Mouse (Mus musculus) intestine, postnatal 0 days (tissue): Measurements from ENCODE around the gene Dctn3. TPM values are rescaled to one million over a fixed set of nuclear protein-coding genes. Genes with fewer than 3 reads are reported as not detected.
"Not testable (repeated sequence)": the region's sequence is repeated elsewhere in the genome, so short reads cannot be mapped to it uniquely, and the experiment has no call there.

Experiments used
- ATAC-seq: fragments of 200-750 bp; cut with Nextera tagmentation; 2 replicates; pipeline ENCODE4 v1.8.0; 2017; ENCODE audit warnings: mild to moderate bottlenecking, moderate TSS enrichment, moderate library complexity
- H3K27ac ChIP-seq: fragments of 300-500 bp; sonication (generic); 2 replicates; pipeline ENCODE4 v1.5.1; 2014; ENCODE audit warnings: mild to moderate bottlenecking, low read depth, low read length, moderate library complexity
- H3K27me3 ChIP-seq: fragments of 300-500 bp; sonication (generic); replicated peaks from 2 replicates; pipeline ENCODE4 v1.6.1; 2014; ENCODE audit warnings: low read length, mixed read lengths; ENCODE audit not compliant: control insufficient read depth, insufficient read depth
- H3K36me3 ChIP-seq: fragments of 300-500 bp; sonication (generic); 2 replicates; pipeline ENCODE4 v1.6.1; 2014; ENCODE audit warnings: mild to moderate bottlenecking, moderate library complexity; ENCODE audit not compliant: control insufficient read depth, insufficient read depth
- H3K4me1 ChIP-seq: fragments of 300-500 bp; sonication (generic); replicated peaks from 2 replicates; pipeline ENCODE4 v1.6.1; 2014; ENCODE audit warnings: antibody characterized with exemption, low read length, mixed read lengths; ENCODE audit not compliant: control insufficient read depth, insufficient read depth
- H3K4me2 ChIP-seq: fragments of 300-500 bp; sonication (generic); replicated peaks from 2 replicates; pipeline ENCODE4 v1.6.1; 2014; ENCODE audit warnings: low read depth, mild to moderate bottlenecking, moderate library complexity
- H3K4me3 ChIP-seq: fragments of 300-500 bp; sonication (generic); 2 replicates; pipeline ENCODE4 v1.5.1; 2014; ENCODE audit warnings: low read depth, low read length
- H3K9ac ChIP-seq: fragments of 300-500 bp; sonication (generic); 2 replicates; pipeline ENCODE4 v1.6.1; 2014; ENCODE audit warnings: mild to moderate bottlenecking, low read depth, low read length
- H3K9me3 ChIP-seq: fragments of 300-500 bp; sonication (generic); 2 replicates; pipeline ENCODE4 v1.6.1; 2016; ENCODE audit warnings: mixed run types; ENCODE audit not compliant: control insufficient read depth
- CTCF ChIP-seq: sonication (generic); IDR thresholded peaks from 2 replicates; pipeline ENCODE4 v1.5.1; 2016; ENCODE audit warnings: low read depth, mild to moderate bottlenecking, control low read depth, antibody characterized with exemption, moderate library complexity
- WGBS: fragments of 180-500 bp; shearing (Covaris S2); extraction: QIAGEN DNeasy Blood & Tissue Kit; methylation state at CpG from one replicate; pipeline ENCODE4 v1.1.7; 2014; 5-methylcytosine and 5-hydroxymethylcytosine counted together
- polyA plus RNA-seq: library from polyadenylated mRNA; unstranded; fragments of >200 nt; fragmentation: Nextera tagmentation; extraction: Ambion mirVana; gene quantifications from 2 replicates; pipeline ENCODE4 v1.2.1, GENCODE M21; 2015

Dctn3 gene
- 127 and 144 TPM in 2 replicates for polyA plus RNA-seq

- ATAC-seq, result peak; percentile 92
- under 1% methylated on average over 27 of the region's 27 CpGs for WGBS
- no peak for TF ChIP-seq CTCF
- Histone ChIP-seq H3K4me2 (peak within 1 kb of the TSS; percentile 85), H3K36me3 (peaks cover 28% of the 10 kb centered on the region), H3K4me3 (peak within 1 kb of the TSS; percentile 95), H3K9ac (peak within 1 kb of the TSS; percentile 77), H3K9me3 (no peaks in the 10 kb centered on the region), H3K4me1 (no peaks in the 10 kb centered on the region), H3K27ac (no peak within 1 kb of the TSS), H3K27me3 (peaks cover 36% of the 10 kb centered on the region)
These were observed at the start of gene Dctn3 for GRCm38 (mm10) chr4:41722918-41723351. Gene Dctn3 (minus strand): TSS chr4:41723170.

- ATAC-seq, H3K27ac ChIP-seq, H3K9ac ChIP-seq, H3K4me2 ChIP-seq, H3K4me1 ChIP-seq, H3K4me3 ChIP-seq, H3K27me3 ChIP-seq, H3K36me3 ChIP-seq, H3K9me3 ChIP-seq: not testable (repeated sequence)
- 55% methylated on average over 10 of the region's 10 CpGs for WGBS
These were observed 44.3 kb upstream of the Dctn3 start for GRCm38 (mm10) chr4:41767301-41767700.

- not testable (repeated sequence) for H3K4me1 ChIP-seq, H3K27ac ChIP-seq, H3K9me3 ChIP-seq, H3K27me3 ChIP-seq, H3K36me3 ChIP-seq, H3K9ac ChIP-seq, H3K4me2 ChIP-seq, H3K4me3 ChIP-seq, ATAC-seq
- WGBS, result 69% methylated on average over 4 of the region's 6 CpGs
These were observed 40.2 kb upstream of the Dctn3 start for GRCm38 (mm10) chr4:41763176-41763575.

- 58% methylated on average over 8 of the region's 8 CpGs for WGBS
- 0 out of 2 replicates have a peak overlapping the region, but pooled peaks have one; percentile 18 for H3K9ac ChIP-seq
- H3K9me3 ChIP-seq, H3K36me3 ChIP-seq, H3K27ac ChIP-seq, H3K4me3 ChIP-seq, H3K4me1 ChIP-seq, ATAC-seq, H3K27me3 ChIP-seq: not testable (repeated sequence)
- H3K4me2 ChIP-seq, result peak overlapping the region; percentile 68; the same call in 1 of the 2 replicates
These were observed 39.7 kb upstream of the Dctn3 start for GRCm38 (mm10) chr4:41762688-41763114.

GRCm38 (mm10) chr4:41762099-41762687, 39.2 kb upstream of the Dctn3 start:
- peaks cover 6% of the 10 kb centered on the region for H3K36me3 ChIP-seq
- H3K27ac ChIP-seq, result peak overlapping the region; percentile 88; the same call in 1 of the 2 replicates
- H3K4me1 ChIP-seq, result peaks cover 10% of the 10 kb centered on the region; the same call in 1 of the 2 replicates

GRCm38 (mm10) chr4:41761680-41762079, 38.7 kb upstream of the Dctn3 start:
- 0 out of 2 replicates have a peak overlapping the region, but pooled peaks have one; percentile 37 for H3K4me3 ChIP-seq
- no peak for ATAC-seq
- no peaks in the 10 kb centered on the region for H3K9me3 ChIP-seq

More at GRCm38 (mm10) chr4:41762099-41762687, 39.2 kb upstream of the Dctn3 start:
- WGBS, result 44% methylated on average over 8 of the region's 8 CpGs
- Histone ChIP-seq H3K9me3 (no peaks in the 10 kb centered on the region), H3K27me3 (no peaks in the 10 kb centered on the region), H3K4me2 (peak overlapping the region; percentile 68; the same call in 1 of the 2 replicates), H3K4me3 (no peak overlapping the region), H3K9ac (peak overlapping the region; percentile 18; the same call in 1 of the 2 replicates)
- TF ChIP-seq CTCF, result no peak
- ATAC-seq, result no peak

More at GRCm38 (mm10) chr4:41761680-41762079, 38.7 kb upstream of the Dctn3 start:
- H3K4me2 ChIP-seq, result peak overlapping the region; percentile 68
- no peak for TF ChIP-seq CTCF
- peaks cover 10% of the 10 kb centered on the region; the same call in 1 of the 2 replicates for H3K4me1 ChIP-seq
- H3K36me3 ChIP-seq, result peaks cover 9% of the 10 kb centered on the region
- H3K27me3 ChIP-seq, result no peaks in the 10 kb centered on the region
- peak overlapping the region; percentile 18; the same call in 1 of the 2 replicates for H3K9ac ChIP-seq
- peak overlapping the region; percentile 88 for H3K27ac ChIP-seq
